Mouse (Mus musculus) urinary bladder, postnatal 36 days (tissue): ENCODE results near the gene Tpst2.

Experiments used
- DNase-seq, 2 experiments: peaks; one replicate each; pipeline ENCODE4 v3.0.0; 2022; ENCODE audit warnings: low spot score in 2 of 2, mixed read lengths in 1 of 2

Gene Tpst2

DNA sequence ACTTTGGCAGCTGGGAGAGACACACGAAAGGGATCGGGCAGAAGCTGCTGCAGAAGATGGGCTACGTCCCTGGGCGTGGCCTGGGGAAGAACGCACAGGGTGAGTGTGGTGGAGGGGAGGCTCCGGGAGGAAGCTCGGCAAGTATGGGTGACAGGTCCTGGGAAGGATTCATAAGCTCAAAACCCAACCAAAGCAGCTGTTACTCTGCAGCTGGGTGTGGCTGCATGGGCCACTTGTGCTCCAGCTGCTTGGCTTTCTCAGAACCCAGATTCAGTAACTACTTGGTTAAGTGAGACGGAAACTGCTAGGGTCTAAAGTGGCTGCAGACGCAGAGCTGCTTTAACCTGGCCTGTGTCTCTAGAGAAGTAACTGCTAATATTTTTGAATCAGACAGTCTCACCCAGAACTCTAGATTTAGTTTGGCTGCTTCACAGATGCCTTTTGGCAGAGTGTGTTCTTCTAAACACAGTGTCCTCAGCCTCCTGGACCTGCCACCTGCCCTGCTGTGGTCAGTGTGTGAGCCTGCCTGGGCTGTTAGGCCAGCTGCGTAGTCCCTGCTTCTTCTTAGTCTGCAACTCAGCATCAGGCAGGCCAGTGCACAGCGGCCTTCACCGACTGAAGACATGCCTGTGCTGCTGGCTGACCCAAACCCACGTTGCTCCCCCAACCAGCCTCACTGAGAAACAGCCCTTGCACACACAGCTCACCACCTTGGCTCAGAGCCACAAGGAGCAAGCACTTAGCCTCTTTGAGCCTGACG is 53.5 kb downstream of the Tpst2 start:
- no peak for DNase-seq

DNA sequence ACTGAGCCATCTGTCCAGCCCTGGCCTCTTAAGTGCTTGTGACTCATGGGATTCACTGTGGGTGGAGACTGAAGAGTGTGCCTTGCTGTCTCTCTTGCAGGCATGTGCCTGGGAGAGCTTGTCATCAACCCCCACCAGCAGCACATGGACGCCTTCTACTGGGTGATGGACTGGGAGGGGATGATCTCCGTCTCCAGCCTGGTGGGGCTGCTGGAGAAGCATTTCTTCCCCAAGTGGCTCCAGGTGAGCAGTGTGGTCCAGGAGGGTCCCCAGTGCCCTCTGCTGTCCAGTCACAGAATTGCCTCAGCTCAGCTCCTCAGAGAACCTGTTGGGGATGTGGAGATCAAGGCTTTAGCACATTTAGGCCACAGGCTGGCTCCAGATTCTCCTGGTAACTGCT is 59.0 kb downstream of the Tpst2 start:
- peak; percentile 32 to 34 for DNase-seq

DNA sequence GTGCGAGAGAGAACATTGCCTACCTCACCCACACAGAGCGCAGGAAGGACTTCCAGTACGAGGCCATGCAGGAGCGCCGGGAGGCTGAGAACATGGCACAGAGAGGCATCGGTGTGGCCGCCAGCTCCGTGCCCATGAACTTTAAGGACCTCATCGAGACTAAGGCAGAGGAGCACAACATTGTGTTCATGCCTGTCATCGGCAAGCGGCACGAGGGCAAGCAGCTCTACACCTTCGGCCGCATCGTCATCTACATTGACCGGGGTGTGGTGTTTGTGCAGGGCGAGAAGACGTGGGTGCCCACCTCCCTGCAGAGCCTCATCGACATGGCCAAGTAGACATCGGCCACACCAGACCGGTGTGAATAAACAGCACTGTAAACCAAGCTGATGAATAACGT is 60.5 kb downstream of the Tpst2 start:
- no peak for DNase-seq

DNA sequence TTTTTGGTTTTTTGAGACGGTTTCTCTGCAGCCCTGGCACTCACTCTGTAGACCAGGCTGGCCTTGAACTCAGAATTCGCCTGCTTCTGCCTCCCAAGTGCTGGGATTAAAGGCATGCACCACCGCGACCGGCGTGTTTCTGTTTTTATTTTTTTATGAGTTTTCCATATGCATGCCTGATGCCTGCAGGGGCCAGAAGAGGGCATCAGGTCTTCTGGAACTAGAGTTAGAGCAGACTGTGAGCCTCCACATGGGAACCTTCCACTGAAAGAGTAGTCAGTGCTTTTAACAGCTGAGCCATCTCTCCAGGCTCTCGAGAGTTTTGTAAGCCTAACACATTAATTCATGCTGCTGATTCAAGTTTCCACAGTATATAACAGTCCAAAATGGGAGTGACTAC is 62.7 kb downstream of the Tpst2 start:
- no peak for DNase-seq

DNA sequence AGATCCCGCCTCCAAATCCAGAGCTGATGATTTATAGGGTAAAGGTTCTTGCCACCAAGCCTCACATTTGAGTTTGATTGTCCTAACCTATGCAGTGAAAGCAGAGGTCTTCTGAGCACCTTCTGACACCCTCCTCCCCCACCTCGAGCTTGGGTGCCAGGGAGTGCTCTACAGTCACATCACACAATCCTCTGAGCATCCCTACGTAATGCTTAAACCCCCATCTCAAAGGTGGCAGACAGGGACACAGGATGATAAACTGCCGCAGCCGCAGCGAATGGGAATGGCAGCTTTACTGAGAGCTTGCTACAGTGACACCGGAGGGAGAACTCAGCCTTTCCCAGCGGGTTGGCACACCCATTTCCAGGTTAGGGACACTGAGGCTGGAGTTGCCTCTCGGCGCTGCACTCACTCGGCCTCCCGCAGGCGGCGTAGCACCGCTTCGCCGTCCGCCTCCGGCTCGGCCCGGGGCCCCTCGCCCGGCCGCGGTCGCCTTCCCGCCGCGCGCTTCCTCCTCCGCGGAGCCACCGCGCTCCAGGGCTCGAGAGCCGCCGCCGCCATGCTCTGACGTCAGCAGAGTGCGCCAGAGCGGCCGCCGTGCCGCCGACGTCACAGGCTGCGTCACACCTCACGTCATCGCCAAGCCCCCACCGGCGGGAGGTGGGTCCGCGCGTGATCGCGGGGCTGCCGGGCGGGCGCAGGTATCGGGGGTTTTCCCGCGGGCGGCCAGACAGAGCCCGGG is 66.1 kb downstream of the Tpst2 start, which contains the start of the genes Srrd and Hps4:
Srrd (minus strand) TSS at position 578 of the 742 bp plus-strand sequence.
Hps4 (plus strand) TSS at position 621 of the 742 bp plus-strand sequence.
- DNase-seq: peak; percentile 78 to 79

DNA sequence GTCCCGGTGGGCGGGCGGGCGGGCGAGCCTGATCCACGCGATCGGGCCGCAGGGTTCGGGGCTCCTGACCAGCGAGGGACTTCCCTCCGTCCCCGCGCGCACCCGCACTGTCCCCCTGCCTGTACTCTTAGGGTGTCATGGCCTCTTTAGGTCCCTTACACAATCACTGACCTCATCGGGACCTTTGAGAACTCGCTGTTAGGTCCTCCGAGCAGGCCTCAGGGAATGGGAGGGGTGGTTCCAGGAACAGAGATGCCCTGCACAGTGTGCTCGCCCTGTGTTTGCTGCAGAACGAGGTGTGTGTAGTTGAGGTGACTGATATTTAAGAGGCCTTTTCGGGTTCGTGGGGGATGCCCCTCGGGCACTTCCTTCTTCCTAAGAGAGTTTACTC is 66.7 kb downstream of the Tpst2 start:
- DNase-seq: no peak

DNA sequence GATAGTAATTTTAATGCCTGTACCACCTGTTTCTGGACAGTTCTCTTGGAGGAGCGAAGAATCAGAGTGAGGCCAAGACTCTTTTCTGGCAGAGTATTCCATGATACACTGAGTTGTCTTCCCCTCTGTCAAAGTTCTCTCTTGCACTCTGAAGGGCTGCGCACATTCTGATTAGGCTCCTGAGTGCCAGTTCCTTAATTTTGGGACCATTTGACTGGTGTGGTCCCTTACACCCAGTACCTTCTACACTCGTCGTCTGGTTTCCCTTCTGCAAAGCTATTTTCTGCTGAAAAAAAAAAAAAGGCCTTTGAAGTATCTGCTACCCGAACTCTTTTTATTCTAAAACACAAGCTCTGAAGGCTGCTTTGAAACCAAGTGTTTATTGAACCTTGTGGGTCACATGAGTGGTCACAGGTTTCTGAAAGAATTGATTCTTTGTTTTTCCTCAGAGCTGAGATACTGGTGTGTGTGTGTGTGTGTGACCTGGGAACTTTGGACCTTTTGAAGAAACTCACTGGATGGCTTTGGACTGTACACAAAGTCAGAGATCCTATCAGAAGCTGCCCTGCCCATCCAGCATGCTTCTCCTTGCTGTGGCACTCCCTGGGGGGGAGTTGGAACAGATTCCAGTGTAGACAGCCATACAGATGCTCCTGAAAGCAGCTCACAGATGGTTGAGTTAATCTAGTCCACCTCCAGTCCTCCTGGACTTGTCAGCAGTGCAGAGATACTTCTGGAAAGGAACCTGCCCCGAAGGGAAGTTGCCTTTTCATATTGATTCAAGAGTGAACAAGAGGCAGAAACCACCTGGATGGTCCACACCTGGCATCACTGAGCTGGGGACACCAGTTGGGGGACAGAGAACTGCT is 67.8 kb downstream of the Tpst2 start:
- DNase-seq: no peak

DNA sequence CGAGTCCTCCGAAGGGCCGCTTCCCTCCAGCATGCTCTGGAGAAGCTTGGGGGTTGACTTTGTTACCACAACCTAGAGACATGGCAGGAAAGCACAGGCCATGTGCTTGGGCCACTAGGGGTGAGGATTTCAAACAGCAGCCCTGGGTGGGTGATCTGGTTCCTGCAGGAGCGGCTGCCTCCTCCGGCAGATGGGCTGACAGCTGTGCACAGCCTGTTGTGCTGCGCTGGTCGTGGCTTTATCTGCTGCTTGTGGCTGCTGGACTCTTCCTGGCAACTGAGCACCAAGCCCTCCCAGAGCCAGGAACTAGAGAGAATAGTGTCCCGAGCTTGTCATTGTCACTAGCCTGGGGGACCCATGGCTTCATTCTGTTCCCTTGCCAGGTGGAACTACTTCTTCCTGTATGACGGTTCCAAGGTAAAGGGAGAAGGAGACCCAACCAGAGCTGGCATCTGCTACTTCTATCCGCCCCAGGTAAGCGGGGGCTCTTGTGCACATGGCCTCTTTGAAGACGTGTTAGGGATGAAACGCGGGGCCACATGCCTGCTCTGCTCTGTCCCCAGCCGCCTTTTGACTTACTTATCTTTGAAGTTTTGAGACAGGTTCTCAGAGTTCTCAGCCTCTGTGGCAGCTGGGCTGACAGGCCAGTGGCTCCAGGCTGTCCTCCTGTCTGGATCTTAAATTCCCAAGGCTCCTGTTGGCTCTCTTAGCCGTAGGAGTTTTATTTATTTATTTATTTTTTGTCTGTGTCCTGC is 69.9 kb downstream of the Tpst2 start:
- no peak for DNase-seq

DNA sequence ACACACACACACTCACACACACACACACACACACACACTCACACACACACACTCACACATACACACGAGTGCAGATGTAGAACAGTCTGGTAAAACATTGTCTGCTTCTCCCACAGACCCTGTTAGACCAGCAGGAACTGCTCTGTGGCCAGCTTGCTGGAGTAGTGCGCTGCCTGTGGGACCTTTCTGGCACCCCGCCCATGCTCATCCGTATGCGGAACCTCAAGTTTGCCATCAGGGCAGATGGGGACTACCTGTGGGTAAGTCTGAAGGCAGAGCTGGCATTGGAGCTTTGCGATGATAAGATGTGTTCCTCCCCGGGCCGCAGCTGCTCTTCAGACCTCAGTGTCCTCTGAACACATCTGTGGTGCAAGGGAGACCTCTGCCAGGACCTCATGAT is 72.7 kb downstream of the Tpst2 start:
- no peak for DNase-seq

DNA sequence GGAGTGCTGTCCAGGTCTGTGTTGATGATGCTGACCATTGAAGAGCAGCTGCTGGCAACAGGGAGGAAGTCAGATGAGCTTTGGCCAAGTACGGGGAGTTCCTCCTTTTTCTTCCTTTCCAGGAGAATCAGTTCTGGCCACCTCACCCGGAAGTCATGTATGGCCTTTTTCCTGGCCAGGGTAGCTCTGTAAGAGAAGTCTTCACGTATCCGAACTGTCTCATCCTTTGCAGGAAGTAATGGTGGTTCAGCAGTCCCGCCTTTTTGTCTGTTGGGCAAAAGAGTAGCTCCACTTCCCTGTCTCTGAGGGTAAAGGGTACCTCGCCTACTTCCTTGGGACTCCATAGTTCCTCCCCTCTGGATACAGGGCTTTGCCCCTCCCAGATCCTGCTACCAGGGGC is 79.0 kb downstream of the Tpst2 start:
- DNase-seq: no peak

DNA sequence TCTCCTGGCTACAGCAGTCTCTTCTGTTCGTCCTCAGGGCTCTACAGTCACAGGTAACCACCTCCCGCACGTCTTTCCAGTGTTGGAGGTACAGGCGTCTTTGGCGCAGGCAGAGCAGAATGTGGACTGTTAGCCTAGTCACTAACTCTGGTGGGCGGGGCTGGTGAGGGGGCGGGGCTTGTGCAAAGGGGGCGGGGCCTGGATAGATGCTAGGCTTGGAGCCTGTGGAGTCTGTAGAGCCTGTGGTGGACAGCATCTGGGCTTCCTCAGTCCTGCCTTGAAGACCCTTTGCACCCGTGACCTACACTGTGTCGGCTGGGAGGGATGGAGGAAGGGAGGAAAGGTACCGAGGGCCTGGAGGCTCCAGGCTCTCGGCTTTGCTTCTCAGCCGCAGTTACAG is 79.4 kb downstream of the Tpst2 start, which contains the start of gene Gm6583:
Gm6583 (minus strand) TSS at position 124 of the 400 bp plus-strand sequence.
- no peak for DNase-seq

DNA sequence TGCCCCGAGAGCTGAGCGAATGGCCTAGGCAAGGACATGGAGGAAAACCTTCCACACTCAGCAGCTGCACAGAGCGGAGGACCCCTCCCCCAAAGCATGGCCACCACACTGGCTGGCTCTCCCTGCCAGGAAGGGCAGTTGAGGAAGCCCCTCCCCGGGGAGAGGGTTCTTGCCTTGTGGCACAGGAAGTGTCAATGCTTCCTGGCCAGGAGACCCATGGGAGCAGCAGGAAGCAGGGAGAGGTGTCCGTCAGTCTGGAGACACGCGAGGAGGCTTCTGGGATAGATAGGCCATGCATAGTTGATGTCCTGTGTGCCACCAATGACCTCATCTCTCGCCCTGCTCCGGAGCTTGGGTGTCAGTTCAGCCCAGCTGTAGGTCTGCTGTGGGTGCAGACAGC is 79.8 kb downstream of the Tpst2 start:
- DNase-seq: no peak

DNA sequence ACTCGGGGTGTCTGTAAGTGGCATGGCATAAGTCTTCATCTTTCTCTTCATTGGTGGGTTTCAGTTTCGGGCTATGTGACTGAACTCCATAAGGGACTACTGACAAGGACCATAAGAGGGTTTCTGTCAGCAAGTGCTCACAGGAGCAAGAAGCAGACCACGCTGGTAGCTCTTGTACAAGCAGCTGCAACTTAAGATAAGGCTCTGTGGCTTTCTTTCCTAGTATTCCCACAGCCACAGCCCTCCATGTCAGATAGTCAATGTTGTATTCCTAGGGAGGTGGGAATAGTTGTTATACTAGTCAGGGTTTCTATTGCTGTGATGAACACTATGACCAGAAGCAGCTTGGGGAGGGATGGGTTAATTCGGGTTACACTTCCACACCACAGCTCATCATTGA is 83.0 kb downstream of the Tpst2 start:
- DNase-seq: no peak

DNA sequence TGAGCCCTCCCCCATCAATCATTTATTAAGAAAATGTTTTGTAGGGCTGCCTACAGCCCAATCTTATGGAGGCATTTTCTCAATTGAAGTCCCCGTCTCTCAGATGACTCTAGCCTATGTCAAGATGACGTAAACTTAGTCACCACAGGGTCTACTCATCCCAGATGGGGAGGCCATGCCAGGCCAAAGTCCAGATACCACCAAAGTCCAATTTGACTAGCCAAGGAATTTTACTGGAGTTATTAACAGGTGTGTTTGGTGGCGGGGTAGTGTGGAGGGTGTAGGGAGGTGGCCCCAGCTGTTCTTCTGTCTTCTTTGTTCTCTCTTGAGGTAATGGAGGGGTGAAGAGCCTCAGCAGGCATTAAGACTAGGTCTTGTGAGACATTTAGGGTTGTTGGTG is 83.6 kb downstream of the Tpst2 start:
- DNase-seq: no peak

DNA sequence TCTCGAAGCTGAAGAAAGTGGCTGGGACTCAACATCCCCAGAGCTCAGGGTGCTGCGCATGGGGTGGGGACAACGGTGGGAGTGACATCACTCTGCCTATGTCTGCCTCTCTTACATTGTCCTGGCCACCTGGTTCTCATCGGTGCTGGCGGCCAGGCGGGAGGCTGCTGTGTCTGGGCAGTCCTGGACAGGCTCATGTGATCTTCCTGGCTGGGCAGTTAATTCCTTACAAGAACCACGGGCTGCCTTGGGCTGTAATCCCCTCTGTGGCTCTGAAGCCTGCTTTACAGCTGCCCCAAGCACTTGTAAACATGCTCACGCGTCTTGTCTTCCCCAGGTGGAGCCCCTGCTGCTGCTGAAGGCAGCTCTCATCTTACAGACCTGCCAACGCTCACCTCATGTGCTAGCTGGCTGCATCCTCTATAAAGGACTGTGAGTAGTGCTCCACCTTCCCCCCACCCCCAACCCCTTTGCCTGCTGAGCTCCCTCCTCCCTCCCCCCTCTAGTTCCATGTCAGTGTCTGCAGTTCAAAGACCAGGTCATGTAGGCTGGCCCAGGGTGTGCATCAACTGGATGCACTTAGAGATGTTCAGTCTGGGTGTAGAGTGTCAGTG is 87.8 kb downstream of the Tpst2 start:
- DNase-seq: no peak
